Mouse (Mus musculus) central nervous system, embryonic 14 days (tissue): Measurements from ENCODE around the gene Nkapl. TPM values are rescaled to one million over a fixed set of nuclear protein-coding genes. Genes with fewer than 3 reads are reported as not detected.

Source experiments
- polyA plus RNA-seq: library from polyadenylated mRNA; depleted of rRNA; stranded (reverse); fragments of >200 nt; gene quantifications from 2 replicates; pipeline ENCODE4 v1.2.3, GENCODE M21; 2012; rRNA removed

Gene Nkapl
- polyA plus RNA-seq: 0.96 and 0.98 TPM in 2 replicates

GRCm38 (mm10) chr13:21468061-21469019 is at the start of gene Nkapl:
Gene Nkapl, minus strand, starts transcription at chr13:21468509.

DNA sequence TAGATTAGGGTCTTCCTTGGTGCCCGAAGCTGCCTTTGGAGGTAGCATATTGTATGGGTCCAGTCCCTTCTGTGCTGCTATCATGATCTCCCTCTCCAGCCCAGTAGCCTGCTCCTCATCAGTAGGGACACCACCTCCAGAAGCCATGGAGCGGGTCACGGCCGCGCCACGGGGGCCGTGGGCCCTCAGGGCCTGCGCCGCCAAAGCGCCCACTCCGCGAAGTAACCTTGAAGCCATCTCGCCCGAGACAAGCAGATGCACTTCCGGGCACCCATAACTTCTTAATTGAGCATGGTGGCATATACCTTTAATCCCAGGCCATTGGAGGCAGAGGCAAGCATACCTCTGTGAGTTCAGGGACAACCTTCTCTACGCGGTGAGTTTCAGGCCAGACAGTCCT is 32.9 kb upstream of the Nkapl start, which contains the start of gene Gm11273:
Gm11273 (minus strand) TSS at position 237 of the 400 bp plus-strand sequence.

DNA sequence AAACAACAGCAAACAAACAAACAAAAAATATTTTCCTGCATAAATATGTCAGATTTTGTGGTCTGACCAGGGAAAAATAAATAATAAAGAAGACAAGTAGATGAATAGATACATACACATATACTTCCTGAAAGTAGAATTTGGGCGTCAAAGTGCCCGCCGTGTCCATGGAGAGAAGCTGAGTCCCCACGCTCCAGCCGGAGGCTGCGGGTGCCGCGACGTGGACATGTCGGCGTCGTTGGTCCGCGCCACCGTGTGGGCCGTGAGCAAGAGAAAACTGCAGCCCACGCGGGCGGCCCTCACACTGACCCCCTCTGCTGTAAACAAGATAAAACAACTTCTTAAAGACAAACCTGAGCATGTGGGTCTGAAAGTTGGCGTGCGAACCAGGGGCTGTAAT is 26.8 kb upstream of the Nkapl start, which contains the start of gene AK157302:
AK157302 (plus strand) TSS at position 144 of the 400 bp plus-strand sequence.

GRCm38 (mm10) chr13:21478759-21479670 is 10.7 kb upstream of the Nkapl start, which contains the start of the genes Zkscan4 and Gm10065:
Gene Zkscan4, plus strand, starts transcription at chr13:21478907.
Gene Gm10065, minus strand, starts transcription at chr13:21479441.

GRCm38 (mm10) chr13:21453449-21453848 is 14.9 kb downstream of the Nkapl start, which contains the start of gene Zscan26:
Gene Zscan26, minus strand, starts transcription at chr13:21453730.

GRCm38 (mm10) chr13:21440503-21441206 is 27.7 kb downstream of the Nkapl start, which contains the start of gene Pgbd1:
Gene Pgbd1, minus strand, starts transcription at chr13:21441058.

Other genes starting within 250 kb of the Nkapl start
- gene Gpx5, start 175.8 kb downstream of the Nkapl start, polyA plus RNA-seq: 0.02 TPM in 1 of 2 replicates, not detected in the other
- gene Gpx6, start 156.4 kb downstream of the Nkapl start, polyA plus RNA-seq: not detected in 2 replicates
- not detected in 2 replicates for gene Olfr1367, start 121.6 kb downstream of the Nkapl start, polyA plus RNA-seq
- gene Zscan12, start 105.7 kb downstream of the Nkapl start, polyA plus RNA-seq: 10.3 and 11.3 TPM in 2 replicates
- gene Zkscan3, start 65.8 kb downstream of the Nkapl start, polyA plus RNA-seq: 74.8 and 89.9 TPM in 2 replicates
- gene Pgbd1, start 27.5 kb downstream of the Nkapl start, polyA plus RNA-seq: 4.3 and 4.4 TPM in 2 replicates
- gene Zscan26, start 14.8 kb downstream of the Nkapl start, polyA plus RNA-seq: 38.9 and 40.7 TPM in 2 replicates
- 5.1 and 5.3 TPM in 2 replicates for gene Zkscan4, start 10.4 kb upstream of the Nkapl start, polyA plus RNA-seq
- gene Gm10065, start 10.9 kb upstream of the Nkapl start, polyA plus RNA-seq: not detected in 2 replicates
- gene AK157302, start 26.7 kb upstream of the Nkapl start, polyA plus RNA-seq: 0.29 and 0.33 TPM in 2 replicates
- 4.1 and 4.4 TPM in 2 replicates for gene Gm11273, start 32.9 kb upstream of the Nkapl start, polyA plus RNA-seq
- gene Zkscan8, start 62.6 kb upstream of the Nkapl start, polyA plus RNA-seq: 10.2 and 11.0 TPM in 2 replicates
- not detected in 2 replicates for gene Olfr1366, start 74.3 kb upstream of the Nkapl start, polyA plus RNA-seq
- not detected in 2 replicates for gene Olfr1535, start 91.4 kb upstream of the Nkapl start, polyA plus RNA-seq
- gene Olfr1364, start 113.2 kb upstream of the Nkapl start, polyA plus RNA-seq: not detected in 2 replicates
- not detected in 2 replicates for gene Olfr1362, start 145.5 kb upstream of the Nkapl start, polyA plus RNA-seq
- gene Olfr11, start 174.0 kb upstream of the Nkapl start, polyA plus RNA-seq: not detected in 2 replicates
- gene Olfr1361, start 194.9 kb upstream of the Nkapl start, polyA plus RNA-seq: not detected in 2 replicates
- gene Olfr1360, start 208.9 kb upstream of the Nkapl start, polyA plus RNA-seq: not detected in 2 replicates
- not detected in 2 replicates for gene Olfr1359, start 229.6 kb upstream of the Nkapl start, polyA plus RNA-seq
- gene Hist1h2bl, start 247.6 kb upstream of the Nkapl start, polyA plus RNA-seq: 6.6 and 13.7 TPM in 2 replicates
- gene Hist1h2ai, start 247.9 kb upstream of the Nkapl start, polyA plus RNA-seq: 11.5 and 14.4 TPM in 2 replicates
- gene Hist1h3h, start 249.2 kb upstream of the Nkapl start, polyA plus RNA-seq: 23.9 and 36.2 TPM in 2 replicates